Mouse (Mus musculus): ENCODE data around the gene Prr5l. TPM values are rescaled to one million over a fixed set of nuclear protein-coding genes. Genes with fewer than 3 reads are reported as not detected.
"Not testable (repeated sequence)": the region's sequence is repeated elsewhere in the genome, so short reads cannot be mapped to it uniquely, and the experiment has no call there.

Gene Prr5l
- polyA plus RNA-seq, 1 experiment: 0.06 TPM

DNA sequence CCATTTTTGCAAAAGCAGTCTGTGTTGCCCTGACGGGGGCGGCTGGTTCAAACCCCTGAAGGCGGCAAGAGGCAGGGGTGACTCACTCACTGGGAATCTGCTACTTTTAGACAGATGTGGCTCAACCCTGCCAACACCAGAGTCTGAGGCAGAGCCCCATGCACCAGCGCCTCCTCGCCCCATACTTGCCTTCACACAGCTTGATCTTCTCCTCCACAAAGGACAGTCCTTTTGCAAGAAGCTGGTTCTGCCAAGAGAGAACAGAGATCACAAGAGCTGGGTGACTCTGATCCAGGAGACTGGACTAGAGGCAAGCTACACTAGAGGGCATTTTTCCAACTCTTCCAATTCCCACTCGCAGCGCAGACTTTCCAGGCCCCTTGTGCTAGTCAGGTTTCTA lies 136.3 kb downstream of the Prr5l start:
- no peak overlapping the region for H3K4me3 ChIP-seq
- H3ac ChIP-seq (ENCODE audit: control insufficient read depth, insufficient read length): no peak overlapping the region
- H3K27me3 ChIP-seq (ENCODE audit: control insufficient read depth, insufficient read depth, insufficient read length): no peaks in the 10 kb centered on the region
- no peak for TF ChIP-seq REST (IDR thresholded peaks at IDR 0.05; ENCODE audit: insufficient read depth, insufficient read length)
- TF ChIP-seq CEBPB (IDR thresholded peaks at IDR 0.05; ENCODE audit: insufficient read depth, poor library complexity, severe bottlenecking): no peak
- no peak for TF ChIP-seq POLR2A (IDR thresholded peaks at IDR 0.05; ENCODE audit: insufficient read length, low read depth)
- TF ChIP-seq E2F4 (IDR thresholded peaks at IDR 0.05; ENCODE audit: insufficient read depth): no peak
- H3K79me2 ChIP-seq (ENCODE audit: control insufficient read depth, insufficient read depth): no peaks in the 10 kb centered on the region
- H3K4me2 ChIP-seq (ENCODE audit: low read depth): no peak overlapping the region
- H3K36me3 ChIP-seq (ENCODE audit: control insufficient read depth, insufficient read depth): no peaks in the 10 kb centered on the region

DNA sequence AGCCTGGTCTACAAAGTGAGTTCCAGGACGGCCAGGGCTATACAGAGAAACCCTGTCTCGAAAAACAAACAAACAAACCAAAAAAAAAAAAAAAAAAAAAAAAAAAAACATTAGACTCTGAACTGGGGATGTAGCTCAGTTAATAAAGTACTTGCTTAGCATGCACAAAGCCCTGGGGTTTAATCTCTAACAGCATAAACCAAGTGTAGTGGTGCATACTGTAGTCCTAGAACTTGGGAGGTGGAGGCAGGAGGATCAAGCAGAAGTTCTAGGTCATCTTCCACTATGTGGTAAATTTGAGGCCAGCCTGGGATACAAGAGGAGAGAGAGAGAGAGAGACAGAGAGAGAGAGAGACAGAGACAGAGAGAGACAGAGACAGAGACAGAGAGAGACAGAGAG lies 137.2 kb downstream of the Prr5l start:
- not testable (repeated sequence) for H3K36me3 ChIP-seq (ENCODE audit: control insufficient read depth, insufficient read depth); H3K4me2 ChIP-seq (ENCODE audit: low read depth); H3K27me3 ChIP-seq (ENCODE audit: control insufficient read depth, insufficient read depth, insufficient read length); H3ac ChIP-seq (ENCODE audit: control insufficient read depth, insufficient read length); H3K79me2 ChIP-seq (ENCODE audit: control insufficient read depth, insufficient read depth); H3K4me3 ChIP-seq

DNA sequence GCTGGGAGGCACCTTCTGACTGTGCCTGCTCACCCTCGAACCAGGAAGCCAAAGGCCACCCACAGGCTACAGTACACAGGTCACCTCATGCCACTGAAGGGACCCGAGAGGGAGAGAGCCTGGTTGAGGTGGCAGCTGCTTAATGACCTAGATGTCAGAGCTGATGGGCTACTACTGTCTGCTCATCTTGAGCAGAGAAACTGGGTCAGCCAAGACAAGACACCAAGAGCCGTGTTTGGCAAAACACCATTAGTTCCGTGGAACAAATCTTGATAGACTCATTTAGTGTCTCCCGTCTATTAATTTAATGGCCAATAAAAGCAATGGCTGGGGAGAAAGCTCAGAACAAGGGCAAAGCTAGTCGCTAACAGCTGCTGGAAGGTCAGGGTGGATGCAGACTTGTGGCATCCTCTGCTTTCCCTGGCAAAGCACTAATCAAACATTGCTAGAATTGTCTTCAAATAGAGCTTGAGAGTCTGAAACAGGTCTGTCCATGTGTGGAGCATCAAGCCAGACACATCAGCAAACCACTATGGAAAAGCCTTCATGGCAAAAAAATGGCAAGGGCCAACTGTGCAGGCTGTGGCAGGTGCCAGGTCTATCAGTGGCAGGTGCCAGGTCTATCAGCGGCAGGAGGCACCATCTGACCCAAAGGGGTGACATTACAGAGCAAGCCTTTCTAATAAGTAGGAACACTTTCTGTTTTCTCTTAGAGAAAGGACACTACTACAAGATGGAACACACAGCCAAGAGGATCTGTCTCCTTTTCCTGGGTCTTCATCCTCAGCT lies 140.6 kb downstream of the Prr5l start:
- TF ChIP-seq SRF (IDR thresholded peaks at IDR 0.05; ENCODE audit: control insufficient read depth, insufficient read length, low read depth) (no peak), CEBPB (IDR thresholded peaks at IDR 0.05; ENCODE audit: insufficient read depth, poor library complexity, severe bottlenecking) (no peak), USF1 (IDR thresholded peaks at IDR 0.05; ENCODE audit: low read depth) (no peak), TCF12 (IDR thresholded peaks at IDR 0.05; ENCODE audit: insufficient read depth, poor library complexity, severe bottlenecking) (no peak), MYOG (IDR thresholded peaks at IDR 0.05; ENCODE audit: control insufficient read depth in 1 of 3, insufficient read depth in 1 of 3, insufficient read length in 2 of 3, low read depth in 2 of 3) (no peak), MAX (IDR thresholded peaks at IDR 0.05; ENCODE audit: low read depth) (no peak), REST (IDR thresholded peaks at IDR 0.05; ENCODE audit: insufficient read depth, insufficient read length) (no peak), MYOD1 (IDR thresholded peaks at IDR 0.05; ENCODE audit: control insufficient read depth in 1 of 3, insufficient read length in 2 of 3, low read depth in 2 of 3) (no peak), POLR2A (IDR thresholded peaks at IDR 0.05; ENCODE audit: insufficient read length, low read depth) (no peak), POLR2AphosphoS2 (IDR thresholded peaks at IDR 0.05; ENCODE audit: insufficient read length, low read depth) (no peak), TCF3 (IDR thresholded peaks at IDR 0.05; ENCODE audit: insufficient read length, low read depth) (no peak), E2F4 (IDR thresholded peaks at IDR 0.05; ENCODE audit: insufficient read depth) (no peak)
- Histone ChIP-seq H3K4me2 (ENCODE audit: low read depth) (no peak overlapping the region), H3ac (ENCODE audit: control insufficient read depth, insufficient read length) (no peak overlapping the region), H3K4me3 (no peak overlapping the region), H3K36me3 (ENCODE audit: control insufficient read depth, insufficient read depth) (no peaks in the 10 kb centered on the region), H3K79me2 (ENCODE audit: control insufficient read depth, insufficient read depth) (no peaks in the 10 kb centered on the region), H3K27me3 (ENCODE audit: control insufficient read depth, insufficient read depth, insufficient read length) (no peaks in the 10 kb centered on the region)

DNA sequence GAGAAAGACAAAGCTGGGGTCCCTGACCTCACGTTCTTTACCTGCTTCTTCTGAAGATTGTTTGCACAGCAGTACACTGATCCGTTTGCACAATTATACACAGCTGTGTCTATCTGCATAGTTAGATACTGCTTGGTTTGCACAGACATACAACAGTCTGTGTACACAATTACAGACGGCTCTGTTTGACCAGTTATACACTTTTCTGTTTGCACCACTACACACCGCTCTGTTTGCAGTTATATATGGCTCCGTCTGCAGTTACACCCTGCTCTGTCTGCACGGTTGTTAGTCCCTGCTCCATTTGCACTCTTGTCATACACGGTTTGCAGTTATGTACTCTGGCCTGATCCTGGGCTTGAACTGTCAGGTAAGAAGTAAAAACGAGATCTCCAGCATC lies 141.2 kb downstream of the Prr5l start:
- no peaks in the 10 kb centered on the region for H3K27me3 ChIP-seq (ENCODE audit: control insufficient read depth, insufficient read depth, insufficient read length)
- H3K79me2 ChIP-seq (ENCODE audit: control insufficient read depth, insufficient read depth): no peaks in the 10 kb centered on the region
- H3K36me3 ChIP-seq (ENCODE audit: control insufficient read depth, insufficient read depth): no peaks in the 10 kb centered on the region
- no peak overlapping the region for H3K4me3 ChIP-seq
- no peak overlapping the region for H3K4me2 ChIP-seq (ENCODE audit: low read depth)
- no peak overlapping the region for H3ac ChIP-seq (ENCODE audit: control insufficient read depth, insufficient read length)
- TF ChIP-seq TCF3 (IDR thresholded peaks at IDR 0.05; ENCODE audit: insufficient read length, low read depth) (no peak), TCF12 (IDR thresholded peaks at IDR 0.05; ENCODE audit: insufficient read depth, poor library complexity, severe bottlenecking) (no peak), USF1 (IDR thresholded peaks at IDR 0.05; ENCODE audit: low read depth) (no peak), POLR2A (IDR thresholded peaks at IDR 0.05; ENCODE audit: insufficient read length, low read depth) (no peak), CEBPB (IDR thresholded peaks at IDR 0.05; ENCODE audit: insufficient read depth, poor library complexity, severe bottlenecking) (no peak), SRF (IDR thresholded peaks at IDR 0.05; ENCODE audit: control insufficient read depth, insufficient read length, low read depth) (no peak), MYOD1 (IDR thresholded peaks at IDR 0.05; ENCODE audit: control insufficient read depth in 1 of 3, insufficient read length in 2 of 3, low read depth in 2 of 3) (no peak), REST (IDR thresholded peaks at IDR 0.05; ENCODE audit: insufficient read depth, insufficient read length) (no peak), E2F4 (IDR thresholded peaks at IDR 0.05; ENCODE audit: insufficient read depth) (no peak), MAX (IDR thresholded peaks at IDR 0.05; ENCODE audit: low read depth) (no peak), MYOG (IDR thresholded peaks at IDR 0.05; ENCODE audit: control insufficient read depth in 1 of 3, insufficient read depth in 1 of 3, insufficient read length in 2 of 3, low read depth in 2 of 3) (no peak), POLR2AphosphoS2 (IDR thresholded peaks at IDR 0.05; ENCODE audit: insufficient read length, low read depth) (no peak)

DNA sequence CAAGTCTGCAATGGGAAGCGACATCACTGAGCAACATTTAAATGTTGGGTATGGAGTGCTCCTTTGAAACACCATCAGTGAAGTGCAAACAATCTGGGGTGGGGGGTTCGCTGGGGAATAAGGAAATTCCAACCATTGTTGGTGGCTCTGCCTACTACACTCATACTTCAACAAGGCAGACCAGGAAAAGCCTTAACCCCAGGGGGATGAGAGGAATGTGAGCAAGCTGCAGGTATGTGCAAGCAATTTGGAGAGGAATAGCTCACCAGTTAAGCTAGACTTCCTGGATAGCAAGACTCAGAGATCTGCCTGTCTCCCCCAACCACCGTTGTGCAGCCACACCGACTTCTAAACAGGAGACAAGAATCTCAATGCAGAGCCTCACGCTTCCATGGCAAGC lies 142.9 kb downstream of the Prr5l start:
- Histone ChIP-seq H3K79me2 (ENCODE audit: control insufficient read depth, insufficient read depth) (no peaks in the 10 kb centered on the region), H3K4me2 (ENCODE audit: low read depth) (no peak overlapping the region), H3K27me3 (ENCODE audit: control insufficient read depth, insufficient read depth, insufficient read length) (no peaks in the 10 kb centered on the region), H3K4me3 (no peak overlapping the region), H3ac (ENCODE audit: control insufficient read depth, insufficient read length) (no peak overlapping the region), H3K36me3 (ENCODE audit: control insufficient read depth, insufficient read depth) (no peaks in the 10 kb centered on the region)
- no peak for TF ChIP-seq POLR2AphosphoS2 (IDR thresholded peaks at IDR 0.05; ENCODE audit: insufficient read length, low read depth)
- no peak for TF ChIP-seq REST (IDR thresholded peaks at IDR 0.05; ENCODE audit: insufficient read depth, insufficient read length)
- no peak for TF ChIP-seq E2F4 (IDR thresholded peaks at IDR 0.05; ENCODE audit: insufficient read depth)
- TF ChIP-seq SRF (IDR thresholded peaks at IDR 0.05; ENCODE audit: control insufficient read depth, insufficient read length, low read depth): no peak
- TF ChIP-seq USF1 (IDR thresholded peaks at IDR 0.05; ENCODE audit: low read depth): no peak
- no peak for TF ChIP-seq POLR2A (IDR thresholded peaks at IDR 0.05; ENCODE audit: insufficient read length, low read depth)
- TF ChIP-seq TCF3 (IDR thresholded peaks at IDR 0.05; ENCODE audit: insufficient read length, low read depth): no peak
- no peak for TF ChIP-seq MAX (IDR thresholded peaks at IDR 0.05; ENCODE audit: low read depth)
- TF ChIP-seq MYOG (IDR thresholded peaks at IDR 0.05; ENCODE audit: control insufficient read depth in 1 of 3, insufficient read depth in 1 of 3, insufficient read length in 2 of 3, low read depth in 2 of 3): no peak
- no peak for TF ChIP-seq TCF12 (IDR thresholded peaks at IDR 0.05; ENCODE audit: insufficient read depth, poor library complexity, severe bottlenecking)
- TF ChIP-seq MYOD1 (IDR thresholded peaks at IDR 0.05; ENCODE audit: control insufficient read depth in 1 of 3, insufficient read length in 2 of 3, low read depth in 2 of 3): no peak
- no peak for TF ChIP-seq CEBPB (IDR thresholded peaks at IDR 0.05; ENCODE audit: insufficient read depth, poor library complexity, severe bottlenecking)
